Mouse (Mus musculus): ENCODE measurements around the gene Adk. TPM values are rescaled to one million over a fixed set of nuclear protein-coding genes. Genes with fewer than 3 reads are reported as not detected.
"Not testable (repeated sequence)": the region's sequence is repeated elsewhere in the genome, so short reads cannot be mapped to it uniquely, and the experiment has no call there.

Adk gene
- polyA plus RNA-seq, 1 experiment from 2014 or later, result 242 TPM

- WGBS, result 96% methylated on average over 2 of the region's 2 CpGs
- not testable (repeated sequence) for H3K4me1 ChIP-seq; ATAC-seq (ENCODE audit: extremely low read depth, insufficient number of reproducible peaks, low FRiP score, low TSS enrichment); H3K27ac ChIP-seq (replicated peaks); H3K9me3 ChIP-seq; H3K9ac ChIP-seq; H3K4me3 ChIP-seq; H3K27me3 ChIP-seq (replicated peaks); H3K4me2 ChIP-seq; H3K36me3 ChIP-seq
Measured at GRCm38 (mm10) chr14:21487135-21487534, 434.8 kb downstream of the Adk start.

- WGBS, result 71% methylated on average over 8 of the region's 9 CpGs
- not testable (repeated sequence) for H3K9me3 ChIP-seq; H3K4me2 ChIP-seq; H3K36me3 ChIP-seq; H3K9ac ChIP-seq; H3K4me1 ChIP-seq; ATAC-seq (ENCODE audit: extremely low read depth, insufficient number of reproducible peaks, low FRiP score, low TSS enrichment); H3K27me3 ChIP-seq (replicated peaks); H3K4me3 ChIP-seq; H3K27ac ChIP-seq (replicated peaks)
Measured at GRCm38 (mm10) chr14:21488426-21489115, 436.2 kb downstream of the Adk start.

- H3K36me3 ChIP-seq, result no peaks in the 10 kb centered on the region
- no peaks in the 10 kb centered on the region for H3K9me3 ChIP-seq
- no peaks in the 10 kb centered on the region for H3K4me1 ChIP-seq
- H3K27me3 ChIP-seq (replicated peaks), result no peaks in the 10 kb centered on the region
- H3K27ac ChIP-seq (replicated peaks), result no peak overlapping the region
- H3K4me3 ChIP-seq, result no peak overlapping the region
- H3K4me2 ChIP-seq, result no peak overlapping the region
- no peak for ATAC-seq (ENCODE audit: extremely low read depth, insufficient number of reproducible peaks, low FRiP score, low TSS enrichment)
- H3K9ac ChIP-seq, result no peak overlapping the region
- WGBS, result 83% methylated on average over 3 of the region's 3 CpGs
Measured at GRCm38 (mm10) chr14:21489116-21489485, 436.7 kb downstream of the Adk start.

- 66% methylated on average over 4 of the region's 4 CpGs for WGBS
- ATAC-seq (ENCODE audit: extremely low read depth, insufficient number of reproducible peaks, low FRiP score, low TSS enrichment), result no peak
- Histone ChIP-seq H3K27me3 (replicated peaks) (no peaks in the 10 kb centered on the region), H3K27ac (replicated peaks) (no peak overlapping the region), H3K36me3 (no peaks in the 10 kb centered on the region), H3K4me1 (no peaks in the 10 kb centered on the region), H3K4me2 (no peak overlapping the region), H3K4me3 (no peak overlapping the region), H3K9me3 (no peaks in the 10 kb centered on the region), H3K9ac (no peak overlapping the region)
Measured at GRCm38 (mm10) chr14:21490141-21490540, 437.8 kb downstream of the Adk start.

Other genes starting within 250 kb of the Adk start
- gene Plau, start 215.9 kb upstream of the Adk start, polyA plus RNA-seq (2015; fragmentation: Nextera tagmentation; extraction: Ambion mirVana), result 1.4 and 2.3 TPM in 2 replicates
- 67.1 and 69.8 TPM in 2 replicates for gene Vcl, start 123.2 kb upstream of the Adk start, polyA plus RNA-seq (2015; fragmentation: Nextera tagmentation; extraction: Ambion mirVana)
- 59.6 and 64.6 TPM in 2 replicates for gene Ap3m1, start 66 bp upstream of the Adk start, polyA plus RNA-seq (2015; fragmentation: Nextera tagmentation; extraction: Ambion mirVana)